Mouse (Mus musculus) layer of hippocampus, adult 18-20 months (tissue): ENCODE data around the gene Col17a1. TPM values are rescaled to one million over a fixed set of nuclear protein-coding genes. Genes with fewer than 3 reads are reported as not detected.

ENCODE experiments used
- DNase-seq, 2 experiments: peaks; one replicate each; pipeline ENCODE4 v3.0.0; 2022; ENCODE audit warnings: low spot score in 2 of 2
- total RNA-seq, 2 experiments: library from RNA; stranded (reverse); gene quantifications; 2 replicates each; pipeline ENCODE4 v1.2.3; 2021

The Col17a1 gene
- total RNA-seq, 2 experiments from 2014 or later, result 0.05 TPM; not detected in 1

GRCm38 (mm10) chr19:47608513-47608912, 83.4 kb downstream of the Col17a1 start:
- no peak for DNase-seq

Other genes with a start within 250 kb of the Col17a1 start
- gene Sh3pxd2a, start 227.7 kb downstream of the Col17a1 start, total RNA-seq, result 10 to 100 TPM; 33.4 to 35.4 TPM
- gene Stn1, start 154.6 kb downstream of the Col17a1 start, total RNA-seq, result 10 to 100 TPM; 21.0 to 22.8 TPM
- 10 to 100 TPM; 64.4 to 64.7 TPM for gene Slk, start 112.4 kb downstream of the Col17a1 start, total RNA-seq
- gene Sfr1, start 39.6 kb upstream of the Col17a1 start, total RNA-seq, result 100 to 1,000 TPM; 106 to 110 TPM
- 10 to 100 TPM; 46.2 to 47.4 TPM for gene Gsto1, start 162.9 kb upstream of the Col17a1 start, total RNA-seq
- 1 to 10 TPM; 2.9 to 3.7 TPM for gene Gsto2, start 173.4 kb upstream of the Col17a1 start, total RNA-seq
- gene Cfap43, start 227.2 kb upstream of the Col17a1 start, total RNA-seq, result under 1 TPM; 0.79 to 0.99 TPM
- 1 to 10 TPM in 1 of 2 experiments, under 1 TPM in 1; 0.86 to 1.2 TPM for gene Itprip, start 227.2 kb upstream of the Col17a1 start, total RNA-seq
- gene Cfap58, start 245.6 kb upstream of the Col17a1 start, total RNA-seq, result under 1 TPM; 0.28 to 0.30 TPM